Mouse (Mus musculus) neural tube, embryonic 12.5 days (tissue): ENCODE results near the gene D630045J12Rik. TPM values are rescaled to one million over a fixed set of nuclear protein-coding genes. Genes with fewer than 3 reads are reported as not detected.

Experiments
- ATAC-seq: fragments of 200-750 bp; cut with Nextera tagmentation; 2 replicates; pipeline ENCODE4 v1.8.0; 2017; ENCODE audit warnings: low read depth, mild to moderate bottlenecking, moderate TSS enrichment, moderate library complexity; ENCODE audit not compliant: low FRiP score
- H3K27ac ChIP-seq: fragments of 300-500 bp; sonication (generic); 2 replicates; pipeline ENCODE4 v1.5.1; 2016
- H3K27me3 ChIP-seq: fragments of 300-500 bp; sonication (generic); replicated peaks from 2 replicates; pipeline ENCODE4 v1.6.1; 2016; ENCODE audit warnings: mild to moderate bottlenecking
- H3K36me3 ChIP-seq: fragments of 300-500 bp; sonication (generic); 2 replicates; pipeline ENCODE4 v1.6.1; 2016; ENCODE audit warnings: mild to moderate bottlenecking
- H3K4me1 ChIP-seq: fragments of 300-500 bp; sonication (generic); 2 replicates; pipeline ENCODE4 v1.6.1; 2016
- H3K4me2 ChIP-seq: fragments of 300-500 bp; sonication (generic); replicated peaks from 2 replicates; pipeline ENCODE4 v1.6.1; 2016; ENCODE audit warnings: mild to moderate bottlenecking
- H3K4me3 ChIP-seq: fragments of 300-500 bp; sonication (generic); 2 replicates; pipeline ENCODE4 v1.5.1; 2016
- H3K9ac ChIP-seq: fragments of 300-500 bp; sonication (generic); 2 replicates; pipeline ENCODE4 v1.6.1; 2016; ENCODE audit warnings: mild to moderate bottlenecking
- H3K9me3 ChIP-seq: fragments of 300-500 bp; sonication (generic); 2 replicates; pipeline ENCODE4 v1.6.1; 2016; ENCODE audit warnings: mild to moderate bottlenecking
- WGBS: fragments of 180-500 bp; shearing (Covaris S2); methylation state at CpG from one replicate; pipeline ENCODE4 v1.1.7; 2016; 5-methylcytosine and 5-hydroxymethylcytosine counted together
- polyA plus RNA-seq: library from polyadenylated mRNA; unstranded; fragments of >200 nt; fragmentation: Nextera tagmentation; extraction: Ambion mirVana; gene quantifications from 2 replicates; pipeline ENCODE4 v1.2.1, GENCODE M21; 2016

D630045J12Rik gene
- polyA plus RNA-seq, 1 experiment from 2014 or later: 13.3 TPM

GRCm38 (mm10) chr6:38256793-38257192 lies 3.0 kb upstream of the D630045J12Rik start:
- ATAC-seq: no peak
- Histone ChIP-seq H3K4me1 (peaks cover 14% of the 10 kb centered on the region), H3K36me3 (no peaks in the 10 kb centered on the region), H3K9ac (no peak overlapping the region), H3K27ac (no peak overlapping the region), H3K4me3 (no peak overlapping the region), H3K4me2 (no peak overlapping the region), H3K9me3 (no peaks in the 10 kb centered on the region), H3K27me3 (no peaks in the 10 kb centered on the region)
- 92% methylated on average over 4 of the region's 4 CpGs for WGBS

- Histone ChIP-seq H3K27ac (no peak overlapping the region), H3K9ac (no peak overlapping the region), H3K9me3 (no peaks in the 10 kb centered on the region), H3K4me1 (peaks cover 21% of the 10 kb centered on the region), H3K36me3 (no peaks in the 10 kb centered on the region), H3K4me3 (no peak overlapping the region), H3K4me2 (no peak overlapping the region), H3K27me3 (no peaks in the 10 kb centered on the region)
- no peak for ATAC-seq
- 67% methylated on average over 2 of the region's 2 CpGs for WGBS
These were observed 2.0 kb upstream of the D630045J12Rik start for GRCm38 (mm10) chr6:38255794-38256193.

DNA sequence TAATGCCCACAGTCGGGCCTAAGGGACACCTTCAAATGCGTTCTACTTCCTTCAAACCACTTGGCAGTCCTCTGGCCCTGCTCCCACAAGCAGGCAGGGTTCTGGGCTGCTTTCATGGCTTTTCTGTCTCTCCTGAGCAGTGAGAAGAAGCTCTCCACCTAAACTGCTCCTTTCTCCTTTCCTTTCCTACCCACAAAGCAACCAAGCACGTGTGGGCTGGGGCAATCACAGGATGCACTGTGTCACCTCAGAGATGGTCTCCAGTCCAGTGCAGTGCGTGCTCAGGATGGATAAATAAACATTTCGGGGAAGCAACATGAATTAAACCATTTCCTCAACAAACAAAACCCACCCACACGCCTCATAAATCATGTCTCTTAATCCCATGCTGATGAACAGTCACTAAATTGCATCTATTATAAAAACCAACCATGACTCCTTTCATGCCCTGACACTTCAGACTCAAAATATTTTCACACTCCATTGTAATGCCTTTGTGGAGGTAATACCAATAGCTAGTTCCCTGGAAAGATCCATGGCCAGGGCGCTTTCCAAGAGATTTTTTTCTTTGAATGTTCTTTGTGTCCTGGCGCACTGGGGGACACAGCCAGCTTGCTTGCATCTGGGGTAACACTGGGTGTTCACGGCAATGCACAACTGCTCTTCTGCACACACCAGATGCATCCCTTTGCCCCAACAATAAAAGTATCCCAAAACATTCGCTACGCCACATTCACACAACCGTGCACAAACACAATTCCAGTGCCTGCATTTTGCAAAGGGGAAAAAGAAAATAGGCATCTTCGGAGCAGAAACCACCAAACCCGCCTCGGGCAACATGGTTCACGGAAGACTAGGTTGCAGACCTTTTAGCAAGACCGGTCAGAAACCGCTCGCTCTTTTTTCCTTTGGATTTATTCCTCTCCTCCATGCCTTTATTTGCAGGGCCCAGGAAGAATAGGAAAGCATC lies 758 bp downstream of the D630045J12Rik start:
- peak; percentile 59 for ATAC-seq
- H3K4me1 ChIP-seq: peaks cover 40% of the 10 kb centered on the region

GRCm38 (mm10) chr6:38252139-38252538 lies 1.7 kb downstream of the D630045J12Rik start:
- Histone ChIP-seq H3K9me3 (no peaks in the 10 kb centered on the region), H3K4me3 (peak overlapping the region; percentile 94), H3K9ac (peak overlapping the region; percentile 99), H3K4me1 (peaks cover 47% of the 10 kb centered on the region), H3K4me2 (peak overlapping the region; percentile 75), H3K27ac (no peak overlapping the region), H3K36me3 (no peaks in the 10 kb centered on the region), H3K27me3 (no peaks in the 10 kb centered on the region)
- ATAC-seq: no peak
- 67% methylated on average over 10 of the region's 10 CpGs for WGBS

More for the DNA sequence above, 758 bp downstream of the D630045J12Rik start:
- peak overlapping the region; percentile 99 for H3K9ac ChIP-seq
- H3K27ac ChIP-seq: peak overlapping the region; percentile 91
- H3K4me3 ChIP-seq: peak overlapping the region; percentile 94
- peak overlapping the region; percentile 75 for H3K4me2 ChIP-seq
- no peaks in the 10 kb centered on the region for H3K9me3 ChIP-seq
- no peaks in the 10 kb centered on the region for H3K27me3 ChIP-seq
- 4% methylated on average over 19 of the region's 19 CpGs for WGBS
- H3K36me3 ChIP-seq: no peaks in the 10 kb centered on the region

GRCm38 (mm10) chr6:38251464-38251863 lies 2.3 kb downstream of the D630045J12Rik start:
- Histone ChIP-seq H3K4me2 (peak overlapping the region; percentile 75), H3K4me3 (no peak overlapping the region; the same call in 1 of the 2 replicates), H3K9me3 (no peaks in the 10 kb centered on the region), H3K27me3 (no peaks in the 10 kb centered on the region), H3K9ac (no peak overlapping the region), H3K4me1 (peaks cover 47% of the 10 kb centered on the region), H3K27ac (no peak overlapping the region), H3K36me3 (no peaks in the 10 kb centered on the region)
- 64% methylated on average over 4 of the region's 4 CpGs for WGBS
- ATAC-seq: no peak

GRCm38 (mm10) chr6:38247362-38247761 lies 6.4 kb downstream of the D630045J12Rik start:
- 91% methylated on average over 4 of the region's 4 CpGs for WGBS
- no peak overlapping the region for H3K4me2 ChIP-seq
- ATAC-seq: no peak
- no peaks in the 10 kb centered on the region for H3K27me3 ChIP-seq
- peaks cover 45% of the 10 kb centered on the region for H3K4me1 ChIP-seq
- no peaks in the 10 kb centered on the region for H3K36me3 ChIP-seq
- no peak overlapping the region for H3K9ac ChIP-seq
- H3K4me3 ChIP-seq: no peak overlapping the region
- no peaks in the 10 kb centered on the region for H3K9me3 ChIP-seq
- H3K27ac ChIP-seq: no peak overlapping the region

DNA sequence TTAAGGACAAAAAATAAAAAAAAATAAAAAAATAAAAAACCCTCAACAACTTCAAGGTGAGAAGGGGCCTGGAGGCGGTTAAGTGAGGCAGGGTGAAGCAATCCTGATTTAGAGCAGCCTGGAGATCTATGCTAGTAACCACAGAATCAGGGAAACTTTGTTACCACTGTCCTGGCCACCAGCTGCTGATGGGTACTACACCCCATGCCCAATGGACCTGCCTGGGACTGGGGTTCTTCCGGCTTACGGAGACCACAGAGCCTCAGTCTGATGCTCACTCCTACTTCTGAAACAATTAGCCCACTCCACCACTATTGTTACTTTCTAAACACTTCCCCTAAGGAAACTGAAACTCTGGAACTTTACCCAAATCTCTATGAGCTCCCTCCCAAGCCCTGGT lies 9.0 kb downstream of the D630045J12Rik start:
- peaks cover 27% of the 10 kb centered on the region for H3K4me1 ChIP-seq

DNA sequence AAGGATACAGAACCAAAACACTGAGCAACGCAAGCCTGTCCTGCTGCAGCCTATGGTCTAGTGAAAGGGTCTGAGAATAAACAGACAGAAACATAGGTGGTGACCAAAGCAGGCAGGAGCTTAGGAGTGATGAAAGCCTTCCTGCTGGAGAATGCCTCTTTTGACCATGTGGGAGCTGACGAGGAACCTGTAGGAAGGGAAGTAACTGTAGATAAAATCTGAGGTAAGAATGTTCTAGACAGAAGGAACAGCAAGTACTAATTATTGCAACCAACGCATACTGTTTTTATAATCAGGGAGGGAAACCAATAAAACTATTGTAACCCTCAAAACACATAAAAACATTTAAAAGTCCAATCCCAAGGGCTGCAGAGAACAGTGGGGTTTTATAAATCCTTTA lies 9.6 kb downstream of the D630045J12Rik start:
- Histone ChIP-seq H3K9ac (no peak overlapping the region), H3K4me2 (no peak overlapping the region), H3K36me3 (no peaks in the 10 kb centered on the region), H3K4me3 (no peak overlapping the region), H3K27ac (no peak overlapping the region; the same call in 1 of the 2 replicates), H3K4me1 (peaks cover 21% of the 10 kb centered on the region), H3K9me3 (no peaks in the 10 kb centered on the region), H3K27me3 (no peaks in the 10 kb centered on the region)
- 86% methylated on average over 3 of the region's 3 CpGs for WGBS
- ATAC-seq: no peak

More for the DNA sequence above, 9.0 kb downstream of the D630045J12Rik start:
- ATAC-seq: no peak
- H3K4me3 ChIP-seq: no peak overlapping the region
- H3K9me3 ChIP-seq: no peaks in the 10 kb centered on the region
- no peaks in the 10 kb centered on the region for H3K27me3 ChIP-seq
- WGBS: 86% methylated on average over 3 of the region's 3 CpGs
- H3K36me3 ChIP-seq: no peaks in the 10 kb centered on the region
- H3K4me2 ChIP-seq: no peak overlapping the region
- no peak overlapping the region for H3K9ac ChIP-seq
- H3K27ac ChIP-seq: no peak overlapping the region

DNA sequence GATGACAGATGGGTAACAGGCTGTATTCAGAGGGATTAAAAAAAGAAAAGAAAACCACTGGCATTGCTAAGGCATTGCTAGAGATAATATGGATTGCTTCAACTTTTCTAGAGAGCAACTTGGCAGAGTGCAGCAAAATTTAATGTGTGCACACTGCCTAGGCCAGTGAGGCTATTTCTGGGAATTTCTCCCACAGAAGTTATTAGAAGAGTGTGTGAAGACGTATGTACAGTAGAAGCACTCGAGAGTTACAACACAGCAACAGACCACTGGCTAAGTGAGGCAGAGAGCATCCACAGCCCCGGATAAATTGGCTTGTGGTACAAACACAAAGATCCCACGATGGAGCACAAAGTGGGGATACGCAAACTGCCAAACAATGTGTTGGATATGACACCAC lies 11.0 kb downstream of the D630045J12Rik start:
- H3K36me3 ChIP-seq: no peaks in the 10 kb centered on the region
- H3K27ac ChIP-seq: no peak overlapping the region
- H3K4me1 ChIP-seq: peaks cover 11% of the 10 kb centered on the region; the same call in 1 of the 2 replicates
- no peaks in the 10 kb centered on the region for H3K27me3 ChIP-seq
- H3K4me2 ChIP-seq: no peak overlapping the region
- H3K9me3 ChIP-seq: no peaks in the 10 kb centered on the region
- no peak overlapping the region for H3K9ac ChIP-seq
- no peak for ATAC-seq
- H3K4me3 ChIP-seq: no peak overlapping the region
- WGBS: 89% methylated on average over 5 of the region's 5 CpGs

DNA sequence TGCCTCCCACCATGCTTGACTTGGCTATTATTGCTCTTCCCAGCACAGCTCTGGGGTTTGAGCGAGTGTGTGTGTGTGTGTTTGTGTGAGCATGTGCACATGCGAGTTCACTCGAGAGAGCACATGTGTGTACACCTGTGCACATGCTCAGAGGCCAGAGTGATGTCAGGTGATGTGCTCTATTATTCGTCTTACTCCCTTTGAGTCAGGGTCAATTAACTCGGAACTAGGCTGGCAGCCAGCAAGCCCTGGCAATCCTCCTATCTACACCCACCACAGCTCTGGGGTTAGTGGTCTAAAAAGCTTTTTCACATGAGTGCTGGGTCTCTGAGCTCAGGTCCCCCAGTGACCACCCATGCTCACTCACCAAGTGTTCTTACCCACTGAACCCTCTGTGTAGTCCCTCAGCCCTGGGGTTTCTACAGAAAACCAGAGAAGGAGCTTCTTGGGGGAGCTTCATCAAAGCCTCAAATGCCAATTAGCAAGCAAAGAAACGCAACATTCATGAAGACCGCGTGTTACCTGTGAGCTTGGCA lies 11.4 kb downstream of the D630045J12Rik start:
- Histone ChIP-seq H3K4me3 (no peak overlapping the region), H3K36me3 (no peaks in the 10 kb centered on the region), H3K9me3 (no peaks in the 10 kb centered on the region), H3K4me1 (peaks cover 8% of the 10 kb centered on the region; the same call in 1 of the 2 replicates), H3K9ac (no peak overlapping the region), H3K27me3 (no peaks in the 10 kb centered on the region), H3K27ac (no peak overlapping the region), H3K4me2 (no peak overlapping the region)
- 86% methylated on average over 8 of the region's 8 CpGs for WGBS
- ATAC-seq: no peak

- Histone ChIP-seq H3K9ac (no peak overlapping the region), H3K36me3 (no peaks in the 10 kb centered on the region), H3K9me3 (no peaks in the 10 kb centered on the region), H3K27ac (no peak overlapping the region), H3K4me3 (no peak overlapping the region), H3K4me2 (no peak overlapping the region), H3K27me3 (no peaks in the 10 kb centered on the region), H3K4me1 (peaks cover 6% of the 10 kb centered on the region; the same call in 1 of the 2 replicates)
- 94% methylated on average over 4 of the region's 4 CpGs for WGBS
- ATAC-seq: no peak
These were observed 12.3 kb downstream of the D630045J12Rik start for GRCm38 (mm10) chr6:38241508-38241907.

DNA sequence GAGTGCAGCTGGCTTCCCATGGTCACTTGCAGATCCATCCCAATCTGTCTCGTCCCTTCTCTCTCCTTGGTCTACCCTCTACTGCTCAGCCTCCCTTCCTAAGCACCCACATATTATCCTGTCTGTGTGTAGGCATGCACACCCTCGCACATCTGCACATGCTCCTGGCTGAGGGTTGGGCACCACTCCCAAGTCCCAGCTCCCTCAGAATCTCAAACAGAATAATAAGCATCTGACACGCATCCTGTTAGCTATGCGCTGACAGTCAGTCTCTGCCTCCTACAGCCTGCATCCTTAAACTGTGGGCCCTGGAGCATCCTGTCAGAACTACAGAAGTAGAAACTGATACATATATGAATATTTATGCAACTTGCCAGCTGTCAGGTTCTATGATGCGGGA lies 13.2 kb downstream of the D630045J12Rik start:
- Histone ChIP-seq H3K9ac (no peak overlapping the region), H3K27me3 (no peaks in the 10 kb centered on the region), H3K36me3 (no peaks in the 10 kb centered on the region), H3K4me1 (peaks cover 6% of the 10 kb centered on the region; the same call in 1 of the 2 replicates), H3K9me3 (no peaks in the 10 kb centered on the region), H3K4me2 (no peak overlapping the region), H3K4me3 (no peak overlapping the region), H3K27ac (no peak overlapping the region)
- WGBS: 89% methylated on average over 5 of the region's 5 CpGs
- ATAC-seq: no peak
